ENCODE assay signal across 12 mouse cellular contexts in the genomic region with DNA sequence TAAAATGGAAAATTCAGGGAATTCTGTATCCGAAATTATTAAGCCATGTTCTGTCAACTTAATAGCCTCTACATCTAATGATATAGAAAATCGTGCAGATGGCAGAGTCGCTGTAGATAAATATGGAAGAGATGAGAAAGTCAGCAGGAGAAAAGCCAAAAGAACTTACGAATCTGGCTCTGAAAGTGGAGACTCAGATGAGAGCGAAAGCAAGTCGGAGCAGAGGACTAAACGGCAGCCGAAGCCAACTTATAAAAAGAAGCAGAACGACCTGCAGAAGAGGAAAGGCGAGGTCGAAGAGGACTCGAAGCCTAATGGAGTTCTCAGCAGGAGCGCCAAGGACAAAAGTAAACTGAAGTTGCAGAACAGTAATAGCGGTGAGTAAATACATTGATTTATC. TPM values are rescaled to one million over a fixed set of nuclear protein-coding genes. Genes with fewer than 3 reads are reported as not detected.
A peak's percentile ranks its signal among the peaks of the same experiment; 100 is the strongest.
DNase-seq lines count a peak whose midpoint lies in the region; ATAC-seq and TF ChIP-seq lines count a peak whose summit lies in the region.
"Had no signal": no experiment of that assay in that cellular context is flagged by ENCODE, and none has a peak within 500 bp of the region (broad histone marks: within the 10 kb centered on the region; RNA-seq: fewer than 3 reads in every experiment).

No protein-coding gene starts in this region.

- H3K4me2 ChIP-seq in heart, embryonic 11.5 days = no peak overlapping the region
- H3K4me2 ChIP-seq: embryonic facial prominence, embryonic 12.5 days; hindbrain, embryonic 12.5 days had no signal

- TF ChIP-seq POLR2A in bone marrow macrophage, adult 2 months (IDR thresholded peaks at IDR 0.05; ENCODE audit: borderline replicate concordance, low read depth, low read length) = no peak

- H3K36me3 ChIP-seq in heart, embryonic 11.5 days (ENCODE audit: control insufficient read depth, insufficient read depth, low read length) = peaks cover 14% of the 10 kb centered on the region

- peaks cover 7% of the 10 kb centered on the region for H3K4me1 ChIP-seq in heart, embryonic 11.5 days (ENCODE audit: control insufficient read depth, insufficient read depth, low read length)
- H3K4me1 ChIP-seq in bone marrow macrophage, adult 2 months (ENCODE audit: control insufficient read depth, insufficient read depth, low read length) = peaks cover 31% of the 10 kb centered on the region
- H3K4me1 ChIP-seq in brown adipose tissue, adult 24 weeks (ENCODE audit: control insufficient read depth, insufficient read depth, insufficient read length, low read length) = peaks cover 6% of the 10 kb centered on the region; the same call in 1 of the 2 replicates
- H3K4me1 ChIP-seq: embryonic facial prominence, embryonic 12.5 days; hindbrain, embryonic 12.5 days had no signal

- H3K27ac ChIP-seq in heart, embryonic 11.5 days (ENCODE audit: low read depth, low read length) = peak overlapping the region; percentile 32; the same call in 1 of the 2 replicates
- peak overlapping the region; percentile 78 for H3K27ac ChIP-seq in layer of hippocampus, adult 2 months
- peak overlapping the region; percentile 66 for H3K27ac ChIP-seq in bone marrow macrophage, adult 2 months (ENCODE audit: insufficient read depth, low read depth, low read length)
- H3K27ac ChIP-seq in brown adipose tissue, adult 24 weeks (replicated peaks; ENCODE audit: low read depth, low read length) = peak overlapping the region; percentile 58
- H3K27ac ChIP-seq: hindbrain, embryonic 12.5 days had no signal

- WGBS in heart, embryonic 11.5 days (ENCODE audit: insufficient replicate concordance) = 88% methylated on average over 14 of the region's 14 CpGs

- intact Hi-C loops in heart, postnatal 36 days (cut with DNase I) = no loop called here

- TF ChIP-seq CTCF in layer of hippocampus, adult 2 months (conservative IDR thresholded peaks at IDR 0.05) = no peak
- TF ChIP-seq CTCF in bone marrow macrophage, adult 2 months (IDR thresholded peaks at IDR 0.05; ENCODE audit: low read depth, low read length) = no peak

- ATAC-seq in heart, embryonic 11.5 days (replicated peaks; ENCODE audit: insufficient number of reproducible peaks, low FRiP score, low TSS enrichment) = no peak

- no peaks in the 10 kb centered on the region for H3K27me3 ChIP-seq in heart, embryonic 11.5 days (ENCODE audit: control insufficient read depth, insufficient read depth, low read length)
- H3K27me3 ChIP-seq: embryonic facial prominence, embryonic 12.5 days; hindbrain, embryonic 12.5 days had no signal

- H3K9ac ChIP-seq in heart, embryonic 11.5 days (ENCODE audit: low read depth, low read length) = no peak overlapping the region
- H3K9ac ChIP-seq: embryonic facial prominence, embryonic 12.5 days; hindbrain, embryonic 12.5 days; liver, postnatal 0 days had no signal

- H3K9me3 ChIP-seq in heart, embryonic 11.5 days (replicated peaks; ENCODE audit: control insufficient read depth, low read length) = no peaks in the 10 kb centered on the region
- H3K9me3 ChIP-seq: embryonic facial prominence, embryonic 12.5 days; hindbrain, embryonic 12.5 days had no signal

- H3K4me3 ChIP-seq in heart, embryonic 11.5 days (ENCODE audit: low read depth, low read length) = no peak overlapping the region
- peak overlapping the region; percentile 13; the same call in 1 of the 2 replicates for H3K4me3 ChIP-seq in layer of hippocampus, adult 2 months
- no peak overlapping the region for H3K4me3 ChIP-seq in bone marrow macrophage, adult 2 months (ENCODE audit: insufficient read depth, low read length)
- H3K4me3 ChIP-seq in brown adipose tissue, adult 24 weeks (ENCODE audit: insufficient read depth, low read depth, low read length) = no peak overlapping the region
- H3K4me3 ChIP-seq: embryonic facial prominence, embryonic 12.5 days; hindbrain, embryonic 12.5 days had no signal

- no peak for DNase-seq in heart, postnatal 36 days
- no peak for DNase-seq in layer of hippocampus, adult 2 months (ENCODE audit: low spot score in 2 of 2)
- DNase-seq in layer of hippocampus, adult 9-11 months = no peak
- no peak for DNase-seq in Muller cell, postnatal 12 days (ENCODE audit: inconsistent ontology term)
- DNase-seq in gastrocnemius, adult 18-20 months (ENCODE audit: low spot score) = no peak
- DNase-seq: retina, postnatal 1 day had no signal

RNA-seq across cellular contexts. Expression of gene Nrbf2, which starts 58.6 kb away (rescaled TPM):
- polyA plus RNA-seq in heart, embryonic 11.5 days (2014; fragmentation: Nextera tagmentation; extraction: Ambion mirVana) = 35.7 and 36.1 TPM in 2 replicates
- 1 to 10 TPM; 8.4 to 10.0 TPM for total RNA-seq in heart, postnatal 36 days (2021)
- 10 to 100 TPM; 19.3 to 20.7 TPM for total RNA-seq in layer of hippocampus, adult 2 months (2021)
- polyA plus RNA-seq in bone marrow macrophage, adult 2 months (2012; ENCODE audit: insufficient read depth, insufficient read length, missing spikeins) = 30.0 and 35.0 TPM in 2 replicates
- 18.6 and 70.7 TPM in 2 replicates for polyA plus RNA-seq in brown adipose tissue, adult 24 weeks (2012; ENCODE audit: insufficient read depth, insufficient read length, missing spikeins)
- 10 to 100 TPM; 13.7 to 14.6 TPM for total RNA-seq in gastrocnemius, adult 18-20 months (2021)
